Mouse (Mus musculus) C2C12 (cell line): ENCODE results near the gene Mmrn1.

ENCODE experiments used
- CEBPB ChIP-seq: IDR thresholded peaks from one replicate; pipeline ENCODE4 v1.6.1; 2011; ENCODE audit warnings: low read depth, mild to moderate bottlenecking, control low read depth, moderate library complexity
- CTCF ChIP-seq: IDR thresholded peaks from one replicate; pipeline ENCODE4 v1.5.1; 2011; ENCODE audit not compliant: control insufficient read depth, insufficient read depth, insufficient read length
- MYOG ChIP-seq: IDR thresholded peaks from one replicate; pipeline ENCODE4 v1.6.1; 2011; ENCODE audit not compliant: control insufficient read depth, insufficient read length; ENCODE audit errors: extremely low read depth
- USF1 ChIP-seq: IDR thresholded peaks from one replicate; pipeline ENCODE4 v1.6.1; 2011; ENCODE audit warnings: low read depth, mild to moderate bottlenecking, control low read depth, moderate library complexity

GRCm38 (mm10) chr6:61019689-61020088, 94.9 kb downstream of the Mmrn1 start:
- TF ChIP-seq CTCF = no peak
- TF ChIP-seq MYOG = no peak
- TF ChIP-seq USF1 = no peak
- TF ChIP-seq CEBPB = no peak
